Mouse (Mus musculus): ENCODE results near the gene Epb41.

GRCm38 (mm10) chr4:132075796-132076195 is 675 bp upstream of the Epb41 start:
- no peak for TF ChIP-seq CTCF (IDR thresholded peaks at IDR 0.05)
- no peak for TF ChIP-seq POLR2A (IDR thresholded peaks at IDR 0.05; ENCODE audit: insufficient read depth, low read depth, low read length)

Measured in heart, adult 2 months (tissue).